Mouse (Mus musculus): ENCODE measurements around the gene Uap1. TPM values are rescaled to one million over a fixed set of nuclear protein-coding genes. Genes with fewer than 3 reads are reported as not detected.

Uap1 gene
- polyA plus RNA-seq (2014; fragmentation: Nextera tagmentation; extraction: Ambion mirVana), result 54.4 and 59.5 TPM in 2 replicates

DNA sequence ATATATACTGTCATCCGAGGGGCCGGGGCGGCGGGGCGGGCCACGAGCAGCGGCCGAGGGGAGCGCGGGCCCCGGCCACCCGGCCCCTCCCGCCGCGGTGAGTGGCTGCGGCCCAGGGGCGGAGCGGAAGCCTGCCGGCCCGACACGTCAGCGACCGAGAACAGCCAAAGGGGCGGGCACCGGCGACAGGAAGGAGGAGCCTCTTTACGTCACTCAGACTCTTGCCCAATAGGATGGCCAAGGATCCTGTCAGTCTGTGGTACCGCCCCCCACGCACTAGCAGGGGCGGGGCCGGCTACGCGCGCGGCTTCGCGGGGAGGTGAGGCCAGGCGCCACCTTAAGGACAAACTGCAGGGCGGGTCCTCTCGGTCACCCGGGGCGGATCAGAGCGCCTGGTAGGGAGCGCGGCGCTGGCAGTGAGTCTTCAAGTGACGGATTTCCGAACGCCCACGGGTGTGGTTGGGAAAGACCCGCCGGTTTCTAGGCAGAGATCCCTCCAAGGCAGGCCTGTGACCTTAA lies at the start of gene Uap1:
TSS of gene Uap1 (minus strand) at position 144 of the 519 bp plus-strand sequence.
- WGBS, result under 1% methylated on average over 52 of the region's 52 CpGs
- H3K27me3 ChIP-seq (ENCODE audit: insufficient read depth, low read length), result no peaks in the 10 kb centered on the region
- no peaks in the 10 kb centered on the region for H3K9me3 ChIP-seq (ENCODE audit: low read depth, low read length)
- peak within 1 kb of the TSS; percentile 80 for H3K4me3 ChIP-seq (ENCODE audit: low read depth, low read length)
- peak within 1 kb of the TSS; percentile 90 for H3K27ac ChIP-seq (ENCODE audit: low read depth)
- peak within 1 kb of the TSS; percentile 72 for H3K4me2 ChIP-seq
- no peaks in the 10 kb centered on the region for H3K36me3 ChIP-seq (ENCODE audit: insufficient read depth)
- peak; percentile 99 for DNase-seq
- peak; percentile 97 for ATAC-seq (ENCODE audit: insufficient read depth)
- H3K4me1 ChIP-seq (ENCODE audit: insufficient read depth), result peaks cover 5% of the 10 kb centered on the region; the same call in 1 of the 2 replicates
- H3K9ac ChIP-seq, result peak within 1 kb of the TSS; percentile 85
- TF ChIP-seq CTCF (IDR thresholded peaks at IDR 0.05; ENCODE audit: low read depth), result peak; percentile 61

DNA sequence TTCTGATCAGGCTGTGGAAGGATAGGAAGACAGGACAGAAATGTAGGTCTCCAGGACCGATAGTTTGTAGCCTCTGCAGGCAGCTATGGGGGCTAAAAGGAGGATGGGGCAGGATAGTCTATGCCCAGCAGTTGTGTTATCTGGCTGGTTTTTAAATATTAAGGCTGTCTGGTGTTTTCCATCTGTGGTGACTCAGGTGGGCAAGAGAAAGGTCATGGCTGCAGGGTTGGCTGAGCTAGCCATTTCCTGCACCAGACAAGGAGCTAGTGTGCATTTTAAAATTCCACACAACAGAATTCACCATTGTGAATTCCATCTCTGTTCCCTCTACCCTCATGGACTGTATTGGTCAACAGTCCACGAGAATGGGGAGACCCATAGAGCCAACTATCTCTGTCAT lies 48.5 kb upstream of the Uap1 start:
- 72% methylated on average over 2 of the region's 2 CpGs for WGBS
- H3K9ac ChIP-seq, result no peak overlapping the region

DNA sequence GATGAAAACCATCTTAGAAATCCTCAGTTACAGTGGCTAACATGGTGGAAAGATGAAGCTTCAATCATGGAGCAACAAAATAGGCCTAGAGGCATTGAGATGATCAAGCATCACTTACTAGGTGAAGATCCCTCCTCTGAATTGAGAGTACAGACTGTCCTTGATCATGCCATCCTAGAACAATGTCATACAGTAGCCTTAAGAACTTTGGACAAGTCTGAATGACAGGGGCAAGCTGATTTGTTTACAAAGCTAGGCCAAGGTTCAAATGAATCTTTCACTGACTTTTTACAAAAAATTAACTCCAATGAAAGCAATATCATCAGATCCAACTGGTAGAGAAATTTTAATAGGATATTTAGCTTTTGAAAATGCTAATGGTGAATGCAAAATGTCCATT lies 45.6 kb upstream of the Uap1 start:
- DNase-seq, result no peak
- no peaks in the 10 kb centered on the region for H3K4me1 ChIP-seq (ENCODE audit: insufficient read depth)
- H3K27ac ChIP-seq (ENCODE audit: low read depth), result no peak overlapping the region
- 0 out of 2 replicates have a peak, but pooled peaks cover 3% of the 10 kb centered on the region for H3K27me3 ChIP-seq (ENCODE audit: insufficient read depth, low read length)
- no peak overlapping the region for H3K4me2 ChIP-seq
- no peak overlapping the region for H3K9ac ChIP-seq
- no peak overlapping the region for H3K4me3 ChIP-seq (ENCODE audit: low read depth, low read length)
- no peaks in the 10 kb centered on the region for H3K9me3 ChIP-seq (ENCODE audit: low read depth, low read length)
- no peak for TF ChIP-seq CTCF (IDR thresholded peaks at IDR 0.05; ENCODE audit: low read depth)
- no peaks in the 10 kb centered on the region for H3K36me3 ChIP-seq (ENCODE audit: insufficient read depth)
- no peak for ATAC-seq (ENCODE audit: insufficient read depth)

More for the DNA sequence above, 48.5 kb upstream of the Uap1 start:
- no peak for DNase-seq
- Histone ChIP-seq H3K4me2 (no peak overlapping the region), H3K36me3 (ENCODE audit: insufficient read depth) (no peaks in the 10 kb centered on the region), H3K9me3 (ENCODE audit: low read depth, low read length) (no peaks in the 10 kb centered on the region), H3K4me1 (ENCODE audit: insufficient read depth) (no peaks in the 10 kb centered on the region), H3K27me3 (ENCODE audit: insufficient read depth, low read length) (0 out of 2 replicates have a peak, but pooled peaks cover 3% of the 10 kb centered on the region), H3K4me3 (ENCODE audit: low read depth, low read length) (no peak overlapping the region), H3K27ac (ENCODE audit: low read depth) (no peak overlapping the region)
- ATAC-seq (ENCODE audit: insufficient read depth), result no peak
- TF ChIP-seq CTCF (IDR thresholded peaks at IDR 0.05; ENCODE audit: low read depth), result no peak

DNA sequence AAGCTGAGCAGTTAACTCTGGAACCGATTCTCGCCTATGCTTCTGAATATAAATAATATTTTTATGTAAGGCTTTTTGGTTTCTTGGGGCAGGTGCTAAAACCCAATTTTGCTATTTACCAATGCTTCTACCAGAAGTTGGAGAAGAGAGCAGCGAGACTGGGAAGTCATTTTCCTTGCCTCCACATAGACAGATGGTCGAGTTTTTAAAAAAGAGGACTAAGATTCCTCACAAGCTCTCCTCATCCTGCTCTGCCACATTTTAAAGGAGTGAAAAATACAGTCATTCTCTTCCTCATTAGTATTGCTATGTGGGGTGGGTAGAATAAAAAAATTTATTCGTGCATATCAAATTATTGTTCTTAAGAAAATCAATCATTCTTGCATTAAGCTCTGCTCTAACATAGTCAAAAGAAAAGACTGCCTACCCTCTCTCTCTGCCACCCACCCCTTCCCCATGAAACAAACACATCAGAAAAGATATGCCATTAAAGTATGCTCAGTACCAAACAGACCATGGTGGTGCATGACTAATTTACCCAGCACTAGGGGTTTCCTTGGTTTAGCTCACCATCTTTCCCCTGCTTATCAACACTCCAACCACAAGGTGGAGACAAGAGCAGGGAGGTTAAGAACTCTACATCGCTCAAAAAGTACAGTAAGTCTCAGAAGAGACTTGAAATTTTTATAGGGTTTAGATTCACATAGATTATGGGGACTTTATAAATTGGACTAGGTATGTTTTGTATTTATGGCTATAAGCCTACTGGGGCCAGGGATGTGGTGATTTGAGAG lies 43.5 kb upstream of the Uap1 start:
- ATAC-seq (ENCODE audit: insufficient read depth) (no peak), DNase-seq (peak; percentile 54)
- Histone ChIP-seq H3K27ac (ENCODE audit: low read depth) (no peak overlapping the region), H3K9ac (no peak overlapping the region), H3K4me3 (ENCODE audit: low read depth, low read length) (no peak overlapping the region), H3K36me3 (ENCODE audit: insufficient read depth) (no peaks in the 10 kb centered on the region), H3K9me3 (ENCODE audit: low read depth, low read length) (no peaks in the 10 kb centered on the region), H3K27me3 (ENCODE audit: insufficient read depth, low read length) (0 out of 2 replicates have a peak, but pooled peaks cover 3% of the 10 kb centered on the region), H3K4me2 (no peak overlapping the region), H3K4me1 (ENCODE audit: insufficient read depth) (no peaks in the 10 kb centered on the region)
- peak; percentile 51 for TF ChIP-seq CTCF (IDR thresholded peaks at IDR 0.05; ENCODE audit: low read depth)
- WGBS, result 74% methylated on average over 6 of the region's 6 CpGs

DNA sequence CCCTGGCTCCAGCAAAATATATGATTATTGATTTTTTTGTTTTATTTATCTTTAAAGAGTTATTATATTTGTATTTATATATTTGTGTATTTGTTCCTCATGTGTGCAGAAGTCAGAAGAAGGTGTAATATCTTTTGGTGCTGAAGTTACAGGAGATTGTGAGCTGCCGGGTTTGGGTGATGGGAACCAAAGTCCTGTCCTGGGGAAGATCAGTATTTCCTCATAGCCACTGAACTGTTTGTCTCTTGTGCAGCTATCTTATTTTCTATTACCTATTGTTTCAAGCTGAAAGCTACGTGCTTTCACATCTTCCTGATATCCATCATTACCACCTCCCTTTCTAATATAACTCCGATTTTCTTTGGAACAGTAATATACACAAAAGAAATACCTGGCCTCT lies 40.8 kb upstream of the Uap1 start:
- peak overlapping the region; percentile 50 for H3K4me2 ChIP-seq
- H3K4me3 ChIP-seq (ENCODE audit: low read depth, low read length), result peak overlapping the region; percentile 78
- no peak for DNase-seq
- H3K27me3 ChIP-seq (ENCODE audit: insufficient read depth, low read length), result no peaks in the 10 kb centered on the region
- WGBS, result 72% methylated on average over 3 of the region's 3 CpGs
- H3K4me1 ChIP-seq (ENCODE audit: insufficient read depth), result no peaks in the 10 kb centered on the region
- no peak overlapping the region for H3K9ac ChIP-seq
- no peaks in the 10 kb centered on the region for H3K9me3 ChIP-seq (ENCODE audit: low read depth, low read length)
- TF ChIP-seq CTCF (IDR thresholded peaks at IDR 0.05; ENCODE audit: low read depth), result no peak
- H3K27ac ChIP-seq (ENCODE audit: low read depth), result no peak overlapping the region
- H3K36me3 ChIP-seq (ENCODE audit: insufficient read depth), result peaks cover 17% of the 10 kb centered on the region
- ATAC-seq (ENCODE audit: insufficient read depth), result peak; percentile 18; the same call in 1 of the 2 replicates

DNA sequence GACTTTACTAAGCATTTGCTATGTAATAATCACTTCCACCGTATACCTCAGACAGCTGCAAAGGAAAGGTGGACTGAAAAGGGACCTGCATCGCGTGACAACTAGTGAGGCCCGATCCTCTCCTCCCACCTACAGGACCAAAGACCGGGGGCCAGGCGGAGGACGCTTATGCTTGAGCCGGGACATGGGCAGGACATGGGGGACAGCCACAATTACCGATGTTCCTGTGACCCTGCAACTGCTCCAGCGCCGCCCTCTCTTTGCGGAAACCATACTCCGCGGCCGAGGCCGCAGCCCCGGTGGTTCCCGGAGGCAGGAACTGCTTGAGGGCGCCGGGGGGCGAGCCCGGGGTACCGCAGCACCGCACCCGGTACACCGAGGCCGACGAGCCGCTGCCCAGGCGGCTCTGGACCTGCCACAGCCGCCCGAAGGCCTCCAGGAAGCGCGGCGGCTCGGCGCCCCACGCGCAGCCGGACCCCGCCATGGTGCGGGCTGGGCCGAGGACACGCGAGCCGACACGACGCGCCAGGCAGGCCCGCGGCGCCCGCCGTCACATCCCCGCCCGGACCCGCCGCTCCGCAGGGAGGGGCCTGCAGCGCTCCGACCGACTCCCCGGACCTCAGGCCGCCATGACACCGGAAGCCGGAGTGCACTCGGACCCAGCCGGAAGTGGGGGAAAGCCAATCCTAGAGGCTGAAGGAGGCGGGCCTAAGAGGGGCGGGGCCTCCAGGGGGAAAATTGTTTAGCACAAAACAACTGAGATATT lies 40.2 kb upstream of the Uap1 start, which contains the start of gene Uhmk1:
TSS of gene Uhmk1 (minus strand) at position 641 of the 766 bp plus-strand sequence.
- Histone ChIP-seq H3K27ac (ENCODE audit: low read depth) (peak within 1 kb of the TSS; percentile 83), H3K4me3 (ENCODE audit: low read depth, low read length) (peak within 1 kb of the TSS; percentile 78), H3K4me2 (peak within 1 kb of the TSS; percentile 83), H3K36me3 (ENCODE audit: insufficient read depth) (peaks cover 23% of the 10 kb centered on the region), H3K9me3 (ENCODE audit: low read depth, low read length) (no peaks in the 10 kb centered on the region), H3K4me1 (ENCODE audit: insufficient read depth) (no peaks in the 10 kb centered on the region), H3K9ac (peak within 1 kb of the TSS; percentile 95), H3K27me3 (ENCODE audit: insufficient read depth, low read length) (no peaks in the 10 kb centered on the region)
- ATAC-seq (ENCODE audit: insufficient read depth) (peak; percentile 99), DNase-seq (peak; percentile 94)
- under 1% methylated on average over 67 of the region's 70 CpGs for WGBS
- no peak for TF ChIP-seq CTCF (IDR thresholded peaks at IDR 0.05; ENCODE audit: low read depth)
